Mouse (Mus musculus) cerebellum, adult 2 months (tissue): ENCODE measurements at regions not wholly inside any gene's neighbourhood (a gene's known extent, or its start where the extent isn't known, plus 50 kb on each side); places are given as distances from the start of the nearest gene placed in this dataset.

Source experiments
- DNase-seq, 2 experiments: peaks; one replicate each; pipeline ENCODE4 v3.0.0; 2021
- H3K27ac ChIP-seq: fragments of 200-500 bp; 2 replicates; pipeline ENCODE4 v1.5.1; 2012; ENCODE audit warnings: low read length, control low read depth, inconsistent platforms; ENCODE audit not compliant: insufficient read depth
- H3K27me3 ChIP-seq: fragments of 200-500 bp; 2 replicates; pipeline ENCODE4 v1.6.1; 2012; ENCODE audit warnings: inconsistent platforms, mild to moderate bottlenecking, low read length, moderate library complexity; ENCODE audit not compliant: control insufficient read depth, insufficient read depth
- H3K4me1 ChIP-seq: fragments of 200-500 bp; 2 replicates; pipeline ENCODE4 v1.6.1; 2011; ENCODE audit warnings: low read length; ENCODE audit not compliant: control insufficient read depth, insufficient read depth
- H3K4me3 ChIP-seq: fragments of 200-500 bp; replicated peaks from 2 replicates; pipeline ENCODE3; 2011; ENCODE audit warnings: mild to moderate bottlenecking, low read depth, low read length, control low read depth; ENCODE audit not compliant: insufficient read depth
- CTCF ChIP-seq: fragments of 200-500 bp; IDR thresholded peaks from 2 replicates; pipeline ENCODE4 v1.5.1; 2011; ENCODE audit warnings: low read depth, mild to moderate bottlenecking, control low read depth, low read length, moderate library complexity, borderline replicate concordance; ENCODE audit not compliant: insufficient read depth
- POLR2A ChIP-seq: fragments of 200-500 bp; IDR thresholded peaks from 2 replicates; pipeline ENCODE4 v1.6.1; 2011; ENCODE audit warnings: low read length, control low read depth, borderline replicate concordance; ENCODE audit not compliant: insufficient read depth
- WGBS: fragments of 180-500 bp; shearing (Covaris S2); methylation state at CpG from one replicate; pipeline ENCODE4 v1.1.7; 2018; 5-methylcytosine and 5-hydroxymethylcytosine counted together

- no peak overlapping the region for H3K4me3 ChIP-seq
- no peak overlapping the region for H3K27ac ChIP-seq
- WGBS = 85% methylated on average over 4 of the region's 4 CpGs
These were observed 126.7 kb upstream of the Tdrd3 start for GRCm38 (mm10) chr14:87289708-87290243.

GRCm38 (mm10) chr14:87295206-87295605 is 121.2 kb upstream of the Tdrd3 start:
- TF ChIP-seq POLR2A = no peak
- no peak for TF ChIP-seq CTCF
- DNase-seq = no peak
- H3K27me3 ChIP-seq = no peaks in the 10 kb centered on the region
- no peaks in the 10 kb centered on the region for H3K4me1 ChIP-seq
- WGBS = 43% methylated on average over 3 of the region's 3 CpGs
- no peak overlapping the region for H3K27ac ChIP-seq
- H3K4me3 ChIP-seq = no peak overlapping the region

More at GRCm38 (mm10) chr14:87289708-87290243, 126.7 kb upstream of the Tdrd3 start:
- no peak for TF ChIP-seq POLR2A
- no peak for TF ChIP-seq CTCF
- no peaks in the 10 kb centered on the region for H3K4me1 ChIP-seq
- no peaks in the 10 kb centered on the region for H3K27me3 ChIP-seq
- no peak for DNase-seq

GRCm38 (mm10) chr14:87297160-87297559 is 119.3 kb upstream of the Tdrd3 start:
- TF ChIP-seq POLR2A (no peak), CTCF (no peak)
- no peak overlapping the region for H3K27ac ChIP-seq

GRCm38 (mm10) chr14:87300838-87301237 is 115.6 kb upstream of the Tdrd3 start:
- DNase-seq = no peak
- no peaks in the 10 kb centered on the region for H3K4me1 ChIP-seq
- no peak overlapping the region for H3K27ac ChIP-seq
- no peaks in the 10 kb centered on the region for H3K27me3 ChIP-seq
- no peak overlapping the region for H3K4me3 ChIP-seq
- no peak for TF ChIP-seq CTCF
- TF ChIP-seq POLR2A = no peak
- WGBS = 64% methylated on average over 4 of the region's 4 CpGs

More at GRCm38 (mm10) chr14:87297160-87297559, 119.3 kb upstream of the Tdrd3 start:
- DNase-seq = no peak
- Histone ChIP-seq H3K4me3 (no peak overlapping the region), H3K4me1 (no peaks in the 10 kb centered on the region), H3K27me3 (no peaks in the 10 kb centered on the region)
- 37% methylated on average over 5 of the region's 5 CpGs for WGBS

- H3K4me1 ChIP-seq = no peaks in the 10 kb centered on the region
- no peak overlapping the region for H3K27ac ChIP-seq
- no peaks in the 10 kb centered on the region for H3K27me3 ChIP-seq
- 81% methylated on average over 5 of the region's 5 CpGs for WGBS
- no peak for TF ChIP-seq CTCF
- no peak for TF ChIP-seq POLR2A
- no peak for DNase-seq
- no peak overlapping the region for H3K4me3 ChIP-seq
These were observed 114.9 kb upstream of the Tdrd3 start for GRCm38 (mm10) chr14:87301564-87301963.

GRCm38 (mm10) chr14:87305481-87305880 is 111.0 kb upstream of the Tdrd3 start:
- H3K27ac ChIP-seq = no peak overlapping the region
- TF ChIP-seq POLR2A = no peak
- no peak for TF ChIP-seq CTCF
- H3K4me3 ChIP-seq = no peak overlapping the region
- WGBS = 57% methylated on average over 2 of the region's 2 CpGs
- no peaks in the 10 kb centered on the region for H3K27me3 ChIP-seq
- H3K4me1 ChIP-seq = no peaks in the 10 kb centered on the region
- DNase-seq = no peak

GRCm38 (mm10) chr14:87306011-87306410 is 110.4 kb upstream of the Tdrd3 start:
- DNase-seq = no peak
- WGBS = 37% methylated on average over 7 of the region's 7 CpGs
- H3K4me3 ChIP-seq = no peak overlapping the region
- no peaks in the 10 kb centered on the region for H3K4me1 ChIP-seq
- H3K27ac ChIP-seq = no peak overlapping the region
- TF ChIP-seq POLR2A (no peak), CTCF (no peak)
- no peaks in the 10 kb centered on the region for H3K27me3 ChIP-seq

GRCm38 (mm10) chr14:87308016-87308415 is 108.4 kb upstream of the Tdrd3 start:
- WGBS = 26% methylated on average over 7 of the region's 7 CpGs
- no peak for TF ChIP-seq CTCF
- no peak for TF ChIP-seq POLR2A
- no peak for DNase-seq
- no peak overlapping the region for H3K4me3 ChIP-seq
- H3K27ac ChIP-seq = no peak overlapping the region
- no peaks in the 10 kb centered on the region for H3K4me1 ChIP-seq
- H3K27me3 ChIP-seq = no peaks in the 10 kb centered on the region
